Mouse (Mus musculus): ENCODE measurements around the gene Slx1b.
"Not testable (repeated sequence)": the region's sequence is repeated elsewhere in the genome, so short reads cannot be mapped to it uniquely, and the experiment has no call there.

The Slx1b gene

DNA sequence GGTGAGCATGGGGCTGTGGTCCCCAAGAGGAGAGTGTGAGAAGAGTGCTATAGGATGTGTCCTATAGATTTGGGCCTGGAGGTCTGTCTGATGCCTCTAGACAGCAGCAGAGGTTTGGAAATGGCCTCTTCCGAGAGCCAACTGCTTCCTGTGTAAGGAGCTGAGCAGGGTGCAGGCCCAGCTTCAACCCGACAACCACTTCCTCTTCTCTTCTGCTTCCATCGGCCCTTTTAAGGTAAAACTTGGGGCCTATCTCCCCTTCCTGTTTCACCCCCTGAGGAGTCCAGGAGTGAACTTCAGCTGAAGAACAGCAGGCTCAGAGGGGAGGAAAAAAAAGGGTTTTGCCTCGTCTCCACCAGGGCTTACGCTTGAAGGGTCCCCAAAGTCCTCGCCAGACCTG lies 6.8 kb upstream of the Slx1b start:
- DNase-seq = no peak

DNA sequence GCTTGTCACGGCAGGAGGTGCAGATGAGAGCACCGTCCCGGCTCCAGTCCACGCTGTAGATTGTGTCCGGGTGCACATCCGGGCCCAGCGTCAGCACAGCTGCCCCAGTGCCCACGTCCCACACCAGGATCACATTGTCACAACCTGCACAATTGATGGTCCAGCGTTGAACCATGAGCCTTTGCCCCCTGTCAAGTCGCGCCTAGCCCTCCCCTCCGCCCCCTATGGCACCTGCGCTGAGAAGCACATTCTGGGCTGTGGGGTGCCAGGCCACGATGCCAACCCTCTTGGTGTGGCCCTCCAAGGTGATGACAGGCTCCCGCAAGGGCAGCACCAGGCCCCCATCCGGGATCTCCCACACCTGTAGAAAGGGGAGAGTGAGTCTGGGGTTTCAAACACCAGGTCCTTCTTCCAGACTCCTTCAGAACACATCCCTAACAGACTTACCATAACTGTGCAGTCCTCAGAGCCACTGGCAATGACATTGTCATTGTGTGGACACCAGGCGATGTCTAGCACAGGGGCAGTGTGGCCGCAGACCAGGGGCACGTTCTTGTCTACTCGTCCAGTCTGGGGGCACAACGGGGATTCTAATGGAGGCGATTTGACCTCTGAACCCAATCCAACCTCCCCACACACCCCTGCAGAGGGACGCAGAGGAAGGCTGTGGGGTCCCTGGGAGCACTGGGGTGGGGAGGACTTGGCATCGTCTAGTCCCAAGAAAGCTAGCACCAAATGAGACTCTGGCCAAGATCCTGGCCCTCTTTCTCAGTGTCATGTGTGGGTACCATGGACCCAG lies 6.2 kb upstream of the Slx1b start:
- no peak for DNase-seq

DNA sequence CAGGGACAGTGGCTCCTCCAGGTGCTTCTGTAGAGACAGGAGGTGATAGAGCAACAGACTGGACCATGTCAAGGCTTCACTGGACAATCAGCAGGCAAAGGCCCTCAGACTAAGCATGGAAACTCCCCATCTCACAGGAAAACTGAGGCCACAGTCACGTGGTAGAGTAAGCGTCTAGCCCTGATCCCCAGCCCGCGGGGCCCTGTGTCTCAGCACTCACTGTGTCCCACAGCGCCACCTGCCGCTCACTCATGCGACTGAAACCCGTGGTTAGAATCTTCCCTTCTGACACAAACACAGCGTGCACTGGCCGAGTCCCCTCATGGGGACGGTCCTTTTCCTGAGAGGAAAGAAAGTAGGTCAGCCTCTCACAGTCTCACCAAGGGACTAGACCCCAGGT lies 5.5 kb upstream of the Slx1b start:
- DNase-seq = peak; percentile 91

DNA sequence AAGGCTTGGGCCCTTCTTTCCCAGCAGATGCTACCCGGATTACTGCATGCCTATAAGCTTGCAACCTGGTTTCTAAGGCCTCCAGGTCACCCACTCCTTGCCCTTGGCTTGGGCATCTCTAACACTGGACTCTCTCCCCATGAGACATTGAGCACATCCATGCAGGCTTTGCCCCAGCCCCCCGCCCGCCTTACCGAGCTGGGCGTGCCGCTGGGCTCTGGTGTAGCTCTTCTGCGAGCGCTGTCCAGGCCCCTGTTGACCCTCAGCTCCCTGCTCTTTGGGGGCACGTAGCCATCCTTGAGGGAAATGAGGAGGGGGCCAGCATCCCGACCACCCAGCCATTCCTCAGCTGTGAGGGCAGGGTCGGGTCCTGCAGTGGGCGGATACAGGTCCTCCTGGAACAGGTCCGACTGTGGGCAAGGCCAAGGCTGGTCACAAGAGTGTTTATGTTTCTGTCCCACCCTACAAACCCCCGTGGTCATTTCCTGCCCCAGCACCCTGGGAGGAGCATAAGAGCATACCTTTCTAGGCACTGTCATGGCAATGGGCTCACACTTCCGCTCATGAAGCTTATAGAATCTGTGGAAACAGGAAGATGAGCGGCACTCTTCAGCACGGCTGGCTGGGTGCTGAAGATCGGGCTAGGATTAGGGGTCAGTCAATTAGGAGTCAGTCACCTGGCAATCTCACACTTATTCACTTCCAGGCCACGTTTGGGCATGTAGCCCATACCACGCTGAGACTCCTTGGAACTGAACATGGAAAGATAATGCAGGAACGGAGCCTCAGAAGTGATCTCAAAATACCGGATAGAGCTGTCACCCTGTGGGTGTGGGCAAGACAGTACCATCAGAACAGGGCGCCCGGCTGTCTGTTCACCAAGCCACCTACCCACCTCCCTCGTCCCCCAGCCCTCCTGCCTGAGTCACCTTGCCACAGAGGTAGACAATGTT lies 4.8 kb upstream of the Slx1b start:
- DNase-seq = no peak

DNA sequence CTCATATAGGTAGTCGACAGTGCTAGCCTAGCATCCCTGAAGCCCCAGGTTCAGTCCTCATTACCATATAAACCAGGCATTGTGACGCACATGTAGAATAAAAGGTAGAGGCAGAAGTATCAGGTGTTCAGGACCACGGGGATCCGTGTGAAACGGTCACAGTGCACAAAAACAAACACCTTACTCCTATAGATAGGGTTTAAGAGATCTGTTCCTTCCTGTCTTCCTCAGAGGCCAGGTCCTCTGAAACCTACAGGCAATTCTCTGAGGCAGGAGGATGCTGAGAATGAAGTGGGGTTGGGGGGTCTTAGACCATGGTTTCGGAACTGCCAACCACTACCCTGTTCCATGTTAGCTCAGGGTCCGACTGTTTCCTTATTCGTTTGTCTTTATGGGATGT lies 2.3 kb upstream of the Slx1b start:
- no peak for DNase-seq

DNA sequence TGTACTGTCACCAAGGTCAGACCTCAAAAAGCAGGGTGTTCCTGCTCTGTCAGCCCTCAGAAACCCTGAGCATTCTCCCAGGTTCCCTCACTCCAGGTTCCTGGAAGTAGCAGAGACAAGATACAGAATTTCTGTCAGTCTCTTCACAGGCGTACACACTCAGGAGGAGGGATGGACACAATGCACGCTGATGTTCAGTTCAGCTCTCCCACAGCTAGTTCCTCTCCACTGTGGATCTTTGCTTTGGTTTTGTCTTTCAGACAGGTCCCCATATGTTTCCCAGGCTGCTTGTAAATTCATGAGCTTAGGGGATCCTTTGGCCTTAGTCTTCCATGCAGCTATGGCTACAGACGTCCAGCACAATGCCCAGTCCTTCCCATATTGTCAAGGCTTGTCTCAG lies 1.3 kb upstream of the Slx1b start:
- no peak for DNase-seq

DNA sequence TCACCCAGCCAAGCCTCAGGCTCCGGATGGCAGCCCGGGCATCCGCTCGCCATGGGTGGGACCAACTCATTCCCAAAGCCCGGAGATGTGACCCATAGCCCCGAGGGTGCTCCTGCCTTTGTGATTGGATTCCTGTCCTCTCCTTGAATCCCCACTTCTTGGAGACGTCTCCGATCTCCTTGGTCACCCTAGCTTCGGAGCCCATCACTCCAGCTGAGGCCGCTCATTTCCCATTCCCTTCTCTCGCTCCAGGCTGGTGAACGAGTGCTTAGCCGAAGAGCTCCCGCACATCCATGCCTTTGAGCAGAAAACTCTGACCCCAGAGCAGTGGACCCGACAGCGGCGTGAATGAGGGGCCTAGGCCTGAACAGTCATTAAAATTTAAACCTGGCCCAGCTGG lies 719 bp upstream of the Slx1b start:
- DNase-seq = no peak

DNA sequence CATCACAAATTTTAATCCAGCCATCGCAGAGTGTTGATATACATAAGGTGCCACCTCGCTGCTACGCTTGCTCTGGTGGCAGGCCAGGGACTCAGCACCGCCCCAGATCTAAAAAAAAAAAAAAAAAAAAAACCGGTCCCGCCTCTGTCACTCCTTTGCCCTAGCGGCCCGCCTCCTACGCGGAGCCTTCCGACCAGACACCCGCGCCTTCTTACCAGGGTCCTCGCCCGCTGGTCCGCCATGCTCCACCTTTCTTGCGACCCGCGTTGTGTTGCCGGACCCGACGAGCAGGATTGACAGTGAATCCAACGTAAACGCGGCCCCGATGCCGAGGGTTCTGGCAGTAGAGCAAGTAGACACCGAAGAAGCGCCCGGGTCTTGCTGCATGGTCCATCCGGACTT lies 373 bp downstream of the Slx1b start, which contains the start of gene Bola2:
Gene Bola2 (plus strand): TSS at position 192 of the 402 bp plus-strand sequence.
- peak; percentile 65 for DNase-seq

DNA sequence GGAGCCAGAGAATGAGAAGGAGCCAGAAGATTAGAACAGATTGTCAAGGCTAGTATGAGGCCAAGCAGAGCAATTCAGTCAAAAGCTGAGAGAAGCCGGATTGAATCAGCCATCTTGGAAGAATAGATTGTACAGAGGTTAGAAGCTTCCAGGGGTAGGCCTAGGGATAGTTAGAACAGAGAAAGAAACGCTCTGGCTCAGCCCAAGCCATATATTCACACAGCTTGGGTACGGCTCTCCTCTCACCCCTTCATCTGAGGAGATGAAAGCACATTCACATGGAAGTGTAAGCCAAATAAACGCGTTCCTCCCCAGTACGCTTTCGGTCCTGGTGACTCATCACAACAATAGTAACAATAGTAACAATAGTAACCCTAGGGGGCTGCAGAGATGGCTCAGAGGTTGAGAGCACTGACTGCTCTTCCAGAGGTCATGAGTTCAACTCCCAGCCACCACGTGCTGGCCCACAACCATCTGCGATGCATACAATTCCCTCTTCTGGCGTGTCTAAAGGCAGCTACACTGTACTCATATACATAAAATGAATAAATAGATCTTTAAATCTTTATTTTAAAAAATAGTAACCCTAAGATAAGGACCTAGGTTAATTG lies 1.0 kb downstream of the Slx1b start:
- no peak for DNase-seq

DNA sequence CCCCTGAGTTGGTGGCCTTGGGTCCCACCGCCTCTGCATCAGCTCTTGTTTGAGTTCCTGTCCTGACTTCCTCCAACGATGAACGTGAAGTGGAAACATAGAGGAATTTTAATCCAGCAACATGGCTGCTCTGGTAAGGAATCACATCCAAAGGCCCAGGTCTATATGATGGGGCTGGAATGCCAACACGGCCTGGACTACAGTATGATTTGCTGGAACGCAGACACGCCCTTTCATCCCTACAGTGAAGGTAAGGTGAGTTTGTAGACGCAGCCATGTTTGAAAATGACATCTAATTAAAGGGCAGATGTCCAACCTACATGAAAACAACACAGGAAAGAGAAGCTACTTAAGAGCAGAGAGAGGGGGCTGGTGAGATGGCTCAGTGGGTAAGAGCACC lies 1.8 kb downstream of the Slx1b start:
- no peak for DNase-seq

DNA sequence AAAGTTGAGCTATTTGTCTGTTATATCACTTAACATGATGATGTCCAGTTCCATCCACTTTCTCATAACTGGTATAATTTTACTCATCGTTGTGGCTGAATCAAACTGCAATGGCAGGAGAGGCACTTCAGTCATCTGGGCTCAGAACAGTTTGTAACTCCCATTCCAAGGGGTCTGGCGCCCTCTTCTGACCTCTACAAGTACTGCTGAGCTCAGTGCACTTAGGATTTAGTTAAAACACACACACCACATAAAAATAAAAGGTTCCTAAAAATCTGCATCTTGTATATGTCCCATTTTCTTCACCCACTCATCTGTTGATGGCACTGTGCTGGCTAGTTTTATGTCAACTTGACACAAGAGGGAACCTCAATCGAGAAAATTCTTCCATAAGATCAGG lies 2.3 kb downstream of the Slx1b start:
- DNase-seq = peak; percentile 76

DNA sequence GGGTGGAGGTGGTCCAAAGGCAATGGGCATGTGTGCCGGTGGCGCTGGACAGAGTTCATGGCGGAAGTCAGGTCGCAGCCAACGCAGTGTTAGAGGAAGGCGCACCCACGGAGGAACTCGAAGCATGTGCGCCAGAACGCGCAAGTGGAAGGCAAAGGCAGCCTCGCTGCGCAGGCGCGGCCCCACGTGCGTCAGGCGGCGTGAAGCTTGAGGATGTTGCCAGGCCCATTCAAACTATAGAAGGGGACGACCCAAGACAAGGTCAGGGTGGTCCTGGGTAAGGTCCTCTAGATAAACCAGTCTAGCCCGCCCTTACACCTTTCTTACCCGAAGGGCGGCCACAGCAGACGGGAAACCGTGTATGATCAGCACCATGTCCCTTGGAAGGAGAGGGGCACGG lies 3.2 kb downstream of the Slx1b start:
- no peak for DNase-seq

DNA sequence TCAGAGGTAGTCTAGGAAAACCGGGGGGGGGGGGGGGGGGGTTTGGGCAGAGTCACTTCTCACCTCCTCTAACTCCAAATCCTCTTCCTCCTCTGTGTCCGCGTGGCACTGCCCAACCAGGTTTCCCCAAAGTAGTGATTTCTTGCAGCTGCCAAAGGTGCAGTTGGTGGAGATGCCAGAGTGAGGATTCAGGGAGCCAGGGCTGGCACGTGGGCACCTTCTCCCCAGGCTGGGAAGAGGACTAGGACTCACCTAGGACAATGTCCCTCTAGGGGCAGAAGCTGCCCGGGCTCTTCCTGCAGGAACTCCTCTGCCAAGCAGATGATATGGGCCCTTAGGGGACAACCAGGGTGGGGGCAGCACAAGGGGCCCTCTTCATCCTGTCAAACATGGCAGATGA lies 3.9 kb downstream of the Slx1b start:
- no peak for DNase-seq

DNA sequence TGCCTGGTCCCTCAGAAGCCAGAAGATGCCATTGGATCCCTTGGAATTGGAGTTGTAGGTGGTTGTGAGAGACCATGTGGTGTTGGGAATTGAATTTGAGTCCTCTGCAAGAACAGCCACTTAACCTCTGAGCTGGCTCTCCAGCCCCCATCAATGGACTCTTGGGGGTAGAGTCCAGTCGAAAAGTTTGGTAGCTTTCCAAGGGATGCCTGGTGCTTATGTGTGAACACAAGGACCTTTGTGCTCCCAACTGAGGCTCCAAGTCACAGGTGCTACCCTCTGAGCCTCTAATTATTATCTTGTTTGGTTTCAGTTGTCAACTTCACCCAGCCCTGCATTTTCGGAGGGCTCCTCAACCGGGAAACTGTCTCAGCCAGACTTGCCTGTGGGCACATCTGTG lies 4.8 kb downstream of the Slx1b start:
- DNase-seq = no peak

DNA sequence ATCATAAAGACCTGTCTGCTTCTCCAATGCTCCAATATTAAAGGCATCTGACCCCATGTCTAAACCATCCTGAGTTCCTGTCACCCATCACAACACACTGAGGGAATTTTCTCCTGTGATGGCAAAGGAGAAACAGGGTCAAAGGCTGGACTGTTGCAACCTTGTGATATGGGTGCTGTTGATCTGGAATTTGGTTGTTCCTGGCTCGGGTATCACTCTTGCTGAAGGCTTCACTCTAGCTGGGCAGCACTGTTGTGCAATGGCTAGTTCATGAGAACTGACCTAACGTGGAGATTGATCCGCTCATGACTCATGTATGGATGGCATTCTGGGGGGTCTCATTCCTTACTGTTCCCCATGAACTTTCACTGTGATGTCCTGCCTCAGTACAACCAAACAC lies 6.6 kb downstream of the Slx1b start:
- DNase-seq = no peak

DNA sequence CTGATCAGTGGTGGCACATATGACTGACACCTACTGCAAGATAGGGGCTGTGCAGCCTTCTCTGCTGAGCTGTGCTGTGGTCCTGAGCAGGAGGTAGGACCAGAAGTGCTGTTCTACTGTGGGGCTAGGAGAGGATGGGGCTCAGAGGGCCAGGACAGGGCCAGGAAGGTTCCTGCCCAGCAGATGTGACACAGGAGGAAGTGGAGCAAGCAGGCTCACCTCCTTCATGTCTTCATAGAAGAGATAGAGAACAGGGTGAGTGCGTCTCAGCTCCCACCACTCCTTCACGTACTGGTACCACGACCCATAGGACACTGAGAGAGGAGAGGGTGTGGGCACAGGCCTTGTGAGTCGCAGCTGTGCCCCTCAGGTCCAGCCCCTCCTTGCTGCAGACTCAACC lies 7.4 kb downstream of the Slx1b start:
- not testable (repeated sequence) for DNase-seq

DNA sequence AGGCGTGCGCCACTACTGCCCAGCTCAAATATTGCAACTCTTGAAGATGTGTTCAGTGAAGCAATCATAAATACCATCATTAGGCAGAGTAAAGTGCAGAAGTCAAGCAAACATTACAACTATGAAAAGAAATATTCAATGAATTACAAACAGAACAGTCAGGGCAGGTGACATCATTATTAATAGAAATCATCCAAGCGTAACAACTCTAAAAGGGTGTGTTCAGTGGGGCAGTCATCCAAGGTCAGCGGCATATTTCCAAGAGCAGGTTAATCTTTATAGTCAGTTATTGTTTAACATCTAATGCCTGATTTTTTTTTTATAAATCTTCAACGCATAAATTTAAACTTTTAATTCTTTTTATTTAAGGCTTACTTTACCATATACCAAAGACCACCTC lies 14.4 kb downstream of the Slx1b start:
- DNase-seq = no peak

DNA sequence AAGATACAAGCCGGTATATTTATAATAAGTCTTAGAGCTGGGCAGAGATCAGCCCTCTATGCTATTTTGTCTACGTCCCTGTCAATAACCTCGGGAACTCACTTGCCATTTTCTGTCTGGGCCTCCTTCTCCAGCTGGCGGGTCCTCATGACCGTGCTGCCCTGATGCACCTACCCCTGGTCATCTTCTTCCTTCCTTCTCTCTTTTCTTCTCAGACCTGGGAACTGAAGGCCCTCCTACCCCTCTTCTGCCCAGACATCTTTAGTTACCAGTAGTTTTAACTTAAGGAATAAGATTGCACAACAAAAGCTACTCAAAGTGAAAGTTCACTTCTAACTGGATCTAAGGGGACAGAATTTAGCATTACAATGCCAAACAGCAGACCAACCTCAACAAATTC lies 15.9 kb downstream of the Slx1b start:
- no peak for DNase-seq

DNA sequence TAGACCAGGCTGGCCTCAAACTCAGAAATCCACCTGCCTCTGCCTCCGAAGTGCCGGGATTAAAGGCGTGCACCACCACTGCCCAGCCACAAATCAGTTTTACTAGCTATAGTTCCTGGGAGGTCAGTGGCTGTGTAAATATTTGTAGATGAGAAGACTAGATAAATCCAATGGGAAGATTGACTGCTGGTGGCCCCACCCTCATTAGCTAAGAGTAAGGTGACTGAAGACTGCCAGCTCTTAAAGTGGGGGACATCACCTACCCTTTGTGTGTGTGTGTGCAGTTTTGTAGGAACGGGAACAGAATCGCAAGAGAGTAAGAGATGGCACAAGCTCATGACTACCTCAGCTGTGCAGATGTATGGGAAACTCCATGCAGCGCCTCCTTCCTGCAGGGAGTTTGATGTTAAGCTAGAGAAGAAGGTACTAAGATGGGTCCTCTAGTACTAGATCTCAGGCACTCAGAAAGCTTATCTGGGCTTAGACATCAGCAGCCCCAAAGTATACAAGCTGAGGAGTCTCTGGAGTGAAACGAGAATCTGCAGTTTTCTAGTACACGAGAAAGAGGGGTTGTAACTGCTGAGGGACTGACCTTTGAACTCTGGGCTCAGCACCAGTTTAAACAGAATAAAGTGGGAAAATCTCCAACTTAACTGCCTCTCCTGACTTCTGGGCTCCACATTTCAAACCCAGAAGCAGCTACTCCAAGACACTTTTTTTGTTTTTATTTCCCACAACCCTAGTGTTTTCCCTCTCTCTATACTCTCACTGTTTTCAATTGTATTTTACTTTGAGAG lies 16.8 kb downstream of the Slx1b start:
- DNase-seq = no peak

DNA sequence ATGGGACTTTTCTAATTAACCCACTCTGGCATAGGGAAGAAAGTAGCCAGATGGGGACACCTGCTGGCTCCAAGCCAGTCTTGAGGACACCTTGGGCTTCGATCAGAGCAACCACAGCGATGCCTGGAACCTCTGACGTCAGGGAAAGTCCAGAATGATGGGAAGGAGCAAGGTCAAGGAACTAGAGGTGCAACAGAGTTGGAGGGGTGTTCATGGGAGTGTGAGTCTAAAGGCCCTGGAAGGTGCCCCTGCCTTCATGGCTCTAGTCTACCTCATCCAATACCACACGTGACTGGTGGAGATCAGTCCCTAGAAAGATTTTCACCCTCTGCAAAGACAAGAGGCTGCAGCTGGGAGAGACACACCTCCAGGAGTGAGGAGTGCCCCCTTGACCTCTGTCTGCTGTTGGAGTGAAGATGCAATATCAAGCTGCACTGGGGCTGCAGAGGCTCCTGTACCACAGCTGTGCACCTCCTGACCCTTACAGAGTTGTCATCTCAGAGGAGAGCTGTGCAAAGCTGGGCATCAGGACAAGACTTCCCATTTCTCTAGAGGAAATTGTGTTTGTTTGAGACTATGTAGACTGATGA lies 18.9 kb downstream of the Slx1b start:
- no peak for DNase-seq

DNA sequence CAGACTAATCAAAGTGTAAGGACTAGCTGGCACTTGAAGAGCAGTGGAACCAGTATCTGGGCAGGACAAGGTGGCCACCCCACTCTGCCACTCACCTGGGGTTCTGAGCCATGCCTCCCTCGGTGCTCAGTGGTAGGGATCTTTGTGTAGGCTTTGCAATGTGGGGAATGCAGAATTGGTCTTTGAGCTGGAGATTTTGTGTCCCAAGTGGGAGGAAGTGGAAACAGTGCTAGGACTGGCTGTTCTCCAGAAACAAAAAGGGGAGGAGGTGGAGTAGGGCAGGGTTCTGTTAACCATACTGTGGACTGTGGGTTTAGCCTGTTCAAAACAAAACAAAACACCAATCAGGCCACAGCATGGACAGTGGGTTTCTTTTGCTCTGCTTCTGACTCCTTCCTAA lies 19.4 kb downstream of the Slx1b start, which contains the start of gene Sult1a1:
Gene Sult1a1 (minus strand): TSS at position 226 of the 400 bp plus-strand sequence.
- DNase-seq = peak; percentile 48

DNA sequence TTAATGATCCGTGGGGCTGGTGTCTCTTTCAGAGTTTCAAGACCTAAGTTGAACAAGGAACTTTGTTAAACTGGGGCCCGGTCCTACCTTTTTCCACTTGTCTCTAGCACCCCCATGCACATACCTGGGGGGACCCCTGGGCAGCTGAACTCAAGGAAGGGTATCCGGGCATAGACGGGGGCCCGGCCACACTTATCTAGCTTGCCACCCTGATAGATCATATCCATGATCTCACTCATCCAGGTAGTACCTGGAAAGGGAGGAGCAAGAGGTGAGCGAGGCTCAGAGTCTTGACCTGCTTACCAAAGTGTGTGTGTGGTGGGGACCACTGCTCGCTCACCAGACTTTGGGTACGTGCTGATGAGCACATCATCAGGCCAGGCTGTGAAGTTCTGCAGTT lies 20.5 kb downstream of the Slx1b start:
- DNase-seq = no peak

All from right cerebral cortex, adult 18-20 months (tissue).